Mouse (Mus musculus): Measurements from ENCODE around the gene Gm4981.
"Not testable (repeated sequence)": the region's sequence is repeated elsewhere in the genome, so short reads cannot be mapped to it uniquely, and the experiment has no call there.

Gene Gm4981

GRCm38 (mm10) chr10:58223161-58223560 lies 13.3 kb downstream of the Gm4981 start:
- not testable (repeated sequence) for DNase-seq (ENCODE audit: low read depth, low spot score)

- DNase-seq (ENCODE audit: low read depth, low spot score) = not testable (repeated sequence)
These were observed 14.9 kb downstream of the Gm4981 start for GRCm38 (mm10) chr10:58221571-58221970.

GRCm38 (mm10) chr10:58220726-58221125 lies 15.8 kb downstream of the Gm4981 start:
- no peak for DNase-seq (ENCODE audit: low read depth, low spot score)

GRCm38 (mm10) chr10:58217366-58217765 lies 19.1 kb downstream of the Gm4981 start:
- DNase-seq (ENCODE audit: low read depth, low spot score) = no peak

GRCm38 (mm10) chr10:58215353-58215752 lies 21.1 kb downstream of the Gm4981 start:
- no peak for DNase-seq (ENCODE audit: low read depth, low spot score)

GRCm38 (mm10) chr10:58214934-58215333 lies 21.6 kb downstream of the Gm4981 start:
- DNase-seq (ENCODE audit: low read depth, low spot score) = no peak

- DNase-seq (ENCODE audit: low read depth, low spot score) = no peak
These were observed 22.0 kb downstream of the Gm4981 start for GRCm38 (mm10) chr10:58214497-58214896.

- no peak for DNase-seq (ENCODE audit: low read depth, low spot score)
These were observed 24.3 kb downstream of the Gm4981 start for GRCm38 (mm10) chr10:58212230-58212629.

GRCm38 (mm10) chr10:58211213-58211612 lies 25.3 kb downstream of the Gm4981 start:
- no peak for DNase-seq (ENCODE audit: low read depth, low spot score)

GRCm38 (mm10) chr10:58210514-58210913 lies 26.0 kb downstream of the Gm4981 start:
- no peak for DNase-seq (ENCODE audit: low read depth, low spot score)

- no peak for DNase-seq (ENCODE audit: low read depth, low spot score)
These were observed 26.6 kb downstream of the Gm4981 start for GRCm38 (mm10) chr10:58209710-58210467.

- no peak for DNase-seq (ENCODE audit: low read depth, low spot score)
These were observed 29.7 kb downstream of the Gm4981 start for GRCm38 (mm10) chr10:58206639-58207404.

GRCm38 (mm10) chr10:58205986-58206385 lies 30.5 kb downstream of the Gm4981 start:
- DNase-seq (ENCODE audit: low read depth, low spot score) = no peak
